Mouse (Mus musculus) splenic B cell, adult 2 months (primary cell): ENCODE measurements around the gene Cyp2d22.

ENCODE experiments used
- DNase-seq: peaks from one replicate; pipeline ENCODE4 v3.0.0-alpha.2; 2011; ENCODE audit warnings: low read depth, low spot score
- H3K27me3 ChIP-seq: 2 replicates; pipeline ENCODE4 v1.6.1; 2012; ENCODE audit warnings: mild to moderate bottlenecking, low read length, moderate library complexity, mixed read lengths; ENCODE audit not compliant: control insufficient read depth, poor library complexity, insufficient read depth, severe bottlenecking
- H3K36me3 ChIP-seq: 2 replicates; pipeline ENCODE4 v1.6.1; 2012; ENCODE audit warnings: mild to moderate bottlenecking, low read length, moderate library complexity, mixed read lengths; ENCODE audit not compliant: control insufficient read depth, poor library complexity, insufficient read depth, severe bottlenecking

Gene Cyp2d22

DNA sequence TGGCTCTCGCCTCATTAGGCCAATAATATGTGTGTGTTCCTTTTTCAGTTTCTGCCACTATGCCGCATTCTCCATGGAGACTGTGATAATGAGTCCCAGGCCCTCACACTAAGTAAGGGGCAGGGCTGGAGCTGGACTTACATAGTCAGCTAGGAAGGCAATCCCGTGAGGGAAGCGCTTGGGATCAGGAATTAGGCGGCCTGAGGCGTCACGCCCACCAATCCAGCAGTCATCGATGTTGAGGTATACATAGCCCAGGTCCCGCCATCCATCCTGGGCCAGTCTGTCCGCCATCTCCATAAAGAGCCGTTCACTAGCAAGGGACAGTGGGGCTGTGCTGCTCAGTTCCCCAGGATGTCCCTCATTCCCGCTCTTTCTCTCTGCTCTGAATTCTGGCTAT, 43.4 kb downstream of the Cyp2d22 start:
- no peak for DNase-seq
- no peaks in the 10 kb centered on the region; the same call in 1 of the 2 replicates for H3K36me3 ChIP-seq

DNA sequence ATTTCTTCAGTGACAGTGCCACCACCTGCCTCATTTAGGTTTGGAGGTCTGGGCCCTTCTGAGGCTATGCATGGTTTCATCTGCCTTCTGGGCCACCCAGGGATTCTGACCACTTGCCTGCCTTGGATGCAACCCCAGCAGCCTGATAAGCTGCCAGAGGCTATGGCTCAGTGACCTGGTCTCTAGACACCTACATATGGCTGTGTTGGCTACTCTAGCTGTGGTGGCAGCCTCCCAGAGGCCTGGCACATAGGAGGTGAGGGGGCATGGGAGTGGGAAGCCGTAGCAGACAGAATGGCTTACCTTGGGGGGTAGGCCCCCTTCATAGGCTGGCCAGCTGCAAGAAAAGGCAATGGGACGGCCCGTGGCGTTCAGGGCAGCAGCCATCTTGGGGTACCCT, 44.9 kb downstream of the Cyp2d22 start:
- Histone ChIP-seq H3K36me3 (no peaks in the 10 kb centered on the region; the same call in 1 of the 2 replicates), H3K27me3 (no peaks in the 10 kb centered on the region; the same call in 1 of the 2 replicates)
- no peak for DNase-seq

More for the DNA sequence above, 43.4 kb downstream of the Cyp2d22 start:
- H3K27me3 ChIP-seq, result no peaks in the 10 kb centered on the region; the same call in 1 of the 2 replicates

DNA sequence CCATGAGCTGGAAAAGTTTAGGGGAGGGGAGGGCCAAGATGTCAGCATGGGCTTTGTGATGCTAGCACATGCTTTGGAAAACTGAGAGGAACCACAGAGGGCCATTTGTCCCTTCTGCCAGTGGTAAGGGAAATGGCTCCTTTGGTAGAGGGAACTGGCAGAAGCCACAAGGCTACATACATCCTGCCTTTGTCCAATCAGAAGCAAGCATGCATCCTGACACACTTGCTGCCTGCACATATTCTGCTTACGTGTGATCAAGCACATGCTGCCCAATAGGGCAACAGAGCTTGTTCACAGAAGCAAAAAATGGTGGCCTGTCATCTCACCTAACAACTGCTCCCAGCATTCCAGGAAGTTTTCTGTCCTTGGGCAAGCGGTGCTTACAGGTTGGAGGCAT, 54.7 kb downstream of the Cyp2d22 start:
- Histone ChIP-seq H3K36me3 (no peaks in the 10 kb centered on the region), H3K27me3 (no peaks in the 10 kb centered on the region; the same call in 1 of the 2 replicates)
- no peak for DNase-seq

DNA sequence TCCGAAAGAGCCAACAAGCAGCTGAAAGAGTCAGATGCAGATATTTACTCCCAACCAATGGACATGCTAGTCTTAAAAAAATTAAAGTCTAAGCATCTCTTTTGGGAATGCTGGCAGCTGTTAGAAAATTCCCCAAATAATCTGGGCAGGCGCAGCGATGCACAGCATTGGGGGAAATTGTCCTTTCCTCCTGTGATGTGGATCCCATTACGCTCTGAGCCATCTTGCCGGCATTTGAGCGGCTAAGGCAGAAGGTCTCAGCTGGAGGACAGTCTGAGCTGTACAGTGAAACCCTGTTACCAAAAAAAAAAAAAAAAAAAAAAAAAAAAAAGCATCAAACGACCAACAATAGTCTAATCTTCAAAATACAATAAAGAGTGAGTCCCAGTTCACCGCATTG, 57.9 kb downstream of the Cyp2d22 start:
- H3K36me3 ChIP-seq, result no peaks in the 10 kb centered on the region
- no peaks in the 10 kb centered on the region; the same call in 1 of the 2 replicates for H3K27me3 ChIP-seq
- DNase-seq, result no peak
